Mouse (Mus musculus) ovary, postnatal 36 days (tissue): ENCODE results near the gene Gm3383.
"Not testable (repeated sequence)": the region's sequence is repeated elsewhere in the genome, so short reads cannot be mapped to it uniquely, and the experiment has no call there.

Experiments
- DNase-seq: peaks from one replicate; pipeline ENCODE4 v3.0.0; 2022; ENCODE audit warnings: low spot score, mixed read lengths

The Gm3383 gene

GRCm38 (mm10) chr14:5807882-5808281 is at the start of gene Gm3383:
TSS of gene Gm3383 (minus strand) at chr14:5807982.
- not testable (repeated sequence) for DNase-seq

GRCm38 (mm10) chr14:5855911-5856310 is 48.1 kb upstream of the Gm3383 start:
- not testable (repeated sequence) for DNase-seq

GRCm38 (mm10) chr14:5830229-5830628 is 22.4 kb upstream of the Gm3383 start, which contains the start of gene Gm3424:
TSS of gene Gm3424 (minus strand) at chr14:5830329.
- not testable (repeated sequence) for DNase-seq

GRCm38 (mm10) chr14:5812699-5813356 is 5.0 kb upstream of the Gm3383 start:
- not testable (repeated sequence) for DNase-seq

- DNase-seq = not testable (repeated sequence)
Measured at GRCm38 (mm10) chr14:5741477-5741876, 66.3 kb downstream of the Gm3383 start, which contains the start of gene Gm3373. TSS of gene Gm3373 (minus strand) at chr14:5741577.

- not testable (repeated sequence) for DNase-seq
Measured at GRCm38 (mm10) chr14:5687357-5687756, 120.4 kb downstream of the Gm3383 start, which contains the start of gene Gm9603. TSS of gene Gm9603 (minus strand) at chr14:5687457.

- DNase-seq = not testable (repeated sequence)
Measured at GRCm38 (mm10) chr14:5632928-5633327, 174.9 kb downstream of the Gm3383 start, which contains the start of gene Gm8265. TSS of gene Gm8265 (minus strand) at chr14:5633028.
